Comparison of ENCODE assay signal across 17 mouse cellular contexts in genomic region chr1:35927049-35927415, GRCm38 (mm10).
A peak's percentile ranks its signal among the peaks of the same experiment; 100 is the strongest.
DNase-seq lines count a peak whose midpoint lies in the region; ATAC-seq and TF ChIP-seq lines count a peak whose summit lies in the region.
"Had no signal": no experiment of that assay in that cellular context is flagged by ENCODE, and none has a peak within 500 bp of the region (broad histone marks: within the 10 kb centered on the region; RNA-seq: fewer than 3 reads in every experiment).

No protein-coding gene starts in this region.

- H3K9me3 ChIP-seq in intestine, embryonic 14.5 days (ENCODE audit: control insufficient read depth, low read length) = no peaks in the 10 kb centered on the region
- H3K9me3 ChIP-seq in intestine, embryonic 15.5 days = no peaks in the 10 kb centered on the region
- no peaks in the 10 kb centered on the region for H3K9me3 ChIP-seq in embryonic facial prominence, embryonic 11.5 days (replicated peaks; ENCODE audit: control insufficient read depth, low read length)
- no peaks in the 10 kb centered on the region for H3K9me3 ChIP-seq in liver, embryonic 14.5 days (ENCODE audit: control insufficient read depth, low read length)
- H3K9me3 ChIP-seq in kidney, embryonic 14.5 days (ENCODE audit: control insufficient read depth, low read length) = no peaks in the 10 kb centered on the region
- H3K9me3 ChIP-seq: neural tube, embryonic 15.5 days had no signal

- no peak overlapping the region for H3K4me3 ChIP-seq in intestine, embryonic 14.5 days (ENCODE audit: low read depth, low read length)
- H3K4me3 ChIP-seq in intestine, embryonic 15.5 days (replicated peaks) = no peak overlapping the region
- no peak overlapping the region for H3K4me3 ChIP-seq in embryonic facial prominence, embryonic 11.5 days (ENCODE audit: low read depth, low read length)
- no peak overlapping the region for H3K4me3 ChIP-seq in liver, embryonic 14.5 days (ENCODE audit: insufficient read depth in 1 of 2, low read depth in 2 of 2, low read length in 2 of 2)
- no peak overlapping the region for H3K4me3 ChIP-seq in kidney, embryonic 14.5 days (ENCODE audit: low read length)
- H3K4me3 ChIP-seq: erythroblast, embryonic 14.5 days; gastrocnemius, adult 2 months; neural tube, embryonic 15.5 days had no signal

- no peaks in the 10 kb centered on the region for H3K27me3 ChIP-seq in intestine, embryonic 14.5 days (replicated peaks; ENCODE audit: control insufficient read depth, insufficient read depth, low read length)
- H3K27me3 ChIP-seq in intestine, embryonic 15.5 days (replicated peaks) = no peaks in the 10 kb centered on the region
- no peaks in the 10 kb centered on the region for H3K27me3 ChIP-seq in embryonic facial prominence, embryonic 11.5 days (ENCODE audit: control insufficient read depth, insufficient read depth, low read length)
- H3K27me3 ChIP-seq in liver, embryonic 14.5 days (ENCODE audit: control insufficient read depth, insufficient read depth, low read length) = no peaks in the 10 kb centered on the region
- no peaks in the 10 kb centered on the region for H3K27me3 ChIP-seq in kidney, embryonic 14.5 days (ENCODE audit: control insufficient read depth, insufficient read depth, low read length)
- H3K27me3 ChIP-seq: neural tube, embryonic 15.5 days had no signal

- TF ChIP-seq CTCF in liver, embryonic 14.5 days (IDR thresholded peaks at IDR 0.05; ENCODE audit: low read depth) = no peak

- H3K9ac ChIP-seq in intestine, embryonic 14.5 days (ENCODE audit: low read length) = no peak overlapping the region
- H3K9ac ChIP-seq in intestine, embryonic 15.5 days = no peak overlapping the region
- no peak overlapping the region for H3K9ac ChIP-seq in embryonic facial prominence, embryonic 11.5 days (replicated peaks; ENCODE audit: low read length)
- no peak overlapping the region for H3K9ac ChIP-seq in liver, embryonic 14.5 days (replicated peaks)
- no peak overlapping the region for H3K9ac ChIP-seq in kidney, embryonic 14.5 days (ENCODE audit: low read depth, low read length)
- H3K9ac ChIP-seq: neural tube, embryonic 15.5 days had no signal

- H3K4me1 ChIP-seq in intestine, embryonic 14.5 days (replicated peaks; ENCODE audit: control insufficient read depth, insufficient read depth, low read length) = peaks cover 22% of the 10 kb centered on the region
- peaks cover 24% of the 10 kb centered on the region for H3K4me1 ChIP-seq in intestine, embryonic 15.5 days (replicated peaks)
- no peaks in the 10 kb centered on the region for H3K4me1 ChIP-seq in embryonic facial prominence, embryonic 11.5 days (ENCODE audit: control insufficient read depth, insufficient read depth, low read length)
- peaks cover 5 to 29% of the 10 kb centered on the region in 2 experiments for H3K4me1 ChIP-seq in liver, embryonic 14.5 days (replicated peaks; ENCODE audit: control insufficient read depth in 2 of 2, insufficient read depth in 2 of 2, low read length in 1 of 2)
- no peaks in the 10 kb centered on the region for H3K4me1 ChIP-seq in kidney, embryonic 14.5 days (ENCODE audit: control insufficient read depth, insufficient read depth, low read length)
- H3K4me1 ChIP-seq: neural tube, embryonic 15.5 days had no signal

- H3K27ac ChIP-seq in intestine, embryonic 14.5 days (ENCODE audit: low read depth) = 0 out of 2 replicates have a peak overlapping the region, but pooled peaks have one; percentile 12
- no peak overlapping the region for H3K27ac ChIP-seq in intestine, embryonic 15.5 days
- H3K27ac ChIP-seq in embryonic facial prominence, embryonic 11.5 days (replicated peaks; ENCODE audit: low read depth, low read length) = no peak overlapping the region
- H3K27ac ChIP-seq in liver, embryonic 14.5 days = no peak overlapping the region
- H3K27ac ChIP-seq in kidney, embryonic 14.5 days (ENCODE audit: low read depth, low read length) = no peak overlapping the region
- H3K27ac ChIP-seq: neural tube, embryonic 15.5 days had no signal

- ATAC-seq in intestine, embryonic 14.5 days (replicated peaks; ENCODE audit: low FRiP score, low TSS enrichment, low read depth) = no peak
- ATAC-seq in intestine, embryonic 15.5 days = no peak
- ATAC-seq in embryonic facial prominence, embryonic 11.5 days (replicated peaks; ENCODE audit: insufficient number of reproducible peaks, low FRiP score, low TSS enrichment, low read depth) = no peak
- ATAC-seq in liver, embryonic 14.5 days (ENCODE audit: insufficient read depth) = 0 out of 2 replicates have a peak, but pooled peaks have one; percentile 3
- no peak for ATAC-seq in kidney, embryonic 14.5 days (ENCODE audit: low FRiP score, low TSS enrichment)
- ATAC-seq: forebrain, embryonic 16.5 days had no signal

- no peak for TF ChIP-seq EP300 in liver, embryonic 14.5 days (IDR thresholded peaks at IDR 0.05; ENCODE audit: low read depth)

- H3K36me3 ChIP-seq in intestine, embryonic 14.5 days (ENCODE audit: control insufficient read depth, insufficient read depth, low read length) = no peaks in the 10 kb centered on the region
- no peaks in the 10 kb centered on the region for H3K36me3 ChIP-seq in intestine, embryonic 15.5 days
- H3K36me3 ChIP-seq in embryonic facial prominence, embryonic 11.5 days (replicated peaks; ENCODE audit: control insufficient read depth, insufficient read depth, low read depth, low read length) = no peaks in the 10 kb centered on the region
- no peaks in the 10 kb centered on the region for H3K36me3 ChIP-seq in liver, embryonic 14.5 days (replicated peaks; ENCODE audit: control insufficient read depth, insufficient read depth, low read depth)
- H3K36me3 ChIP-seq in kidney, embryonic 14.5 days (ENCODE audit: control insufficient read depth, insufficient read depth, low read length) = no peaks in the 10 kb centered on the region
- H3K36me3 ChIP-seq: neural tube, embryonic 15.5 days had no signal

- H3K4me2 ChIP-seq in intestine, embryonic 14.5 days (ENCODE audit: low read length) = no peak overlapping the region
- no peak overlapping the region for H3K4me2 ChIP-seq in intestine, embryonic 15.5 days (replicated peaks)
- H3K4me2 ChIP-seq in embryonic facial prominence, embryonic 11.5 days (ENCODE audit: low read depth, low read length) = no peak overlapping the region
- no peak overlapping the region for H3K4me2 ChIP-seq in liver, embryonic 14.5 days (ENCODE audit: low read depth)
- no peak overlapping the region for H3K4me2 ChIP-seq in kidney, embryonic 14.5 days (replicated peaks; ENCODE audit: low read depth, low read length)
- H3K4me2 ChIP-seq: midbrain, embryonic 11.5 days; neural tube, embryonic 15.5 days had no signal

- DNase-seq in intestine, embryonic 14.5 days (ENCODE audit: low spot score) = no peak
- DNase-seq in NIH3T3 (ENCODE audit: low read depth) = peak; percentile 9
- DNase-seq in embryonic facial prominence, embryonic 11.5 days (ENCODE audit: low spot score) = peak; percentile 32
- no peak for DNase-seq in liver, embryonic 14.5 days (ENCODE audit: low read depth in 3 of 3, low spot score in 3 of 3)
- DNase-seq in ovary, adult 18-20 months (ENCODE audit: low spot score) = no peak
- DNase-seq: cerebellum, adult 9-11 months; gastrocnemius, adult 2 months; kidney, adult 18-20 months; left cerebral cortex, postnatal 4 days; retina, postnatal 1 day; thymus, postnatal 36 days had no signal

- 28% methylated on average over 3 of the region's 3 CpGs for WGBS in intestine, embryonic 14.5 days
- WGBS in intestine, embryonic 15.5 days = 26% methylated on average over 3 of the region's 3 CpGs
- 65% methylated on average over 3 of the region's 3 CpGs for WGBS in embryonic facial prominence, embryonic 11.5 days
- WGBS in liver, embryonic 14.5 days (ENCODE audit: insufficient replicate concordance) = 31% methylated on average over 3 of the region's 3 CpGs
- 51% methylated on average over 3 of the region's 3 CpGs for WGBS in kidney, embryonic 14.5 days

Comparison
In these comparisons a context has a peak if more than half of its experiments do, and no peak if none do; other contexts are left out.
1. DNase-seq: peak in NIH3T3 (single experiment) and embryonic facial prominence, embryonic 11.5 days (single experiment); none in intestine, embryonic 14.5 days (single experiment), liver, embryonic 14.5 days (0 of 3) and ovary, adult 18-20 months (single experiment).